Mouse (Mus musculus) hindbrain, embryonic 10.5 days (tissue): ENCODE measurements around the gene Hist1h3c. TPM values are rescaled to one million over a fixed set of nuclear protein-coding genes. Genes with fewer than 3 reads are reported as not detected.
"Not testable (repeated sequence)": the region's sequence is repeated elsewhere in the genome, so short reads cannot be mapped to it uniquely, and the experiment has no call there.

Source experiments
- DNase-seq: peaks from one replicate; pipeline ENCODE4 v3.0.0-alpha.2; 2017; ENCODE audit warnings: low spot score
- H3K27ac ChIP-seq: fragments of 300-500 bp; sonication (generic); 2 replicates; pipeline ENCODE4 v1.5.1; 2016; ENCODE audit warnings: mild to moderate bottlenecking, moderate library complexity
- H3K27me3 ChIP-seq: fragments of 300-500 bp; sonication (generic); 2 replicates; pipeline ENCODE4 v1.6.1; 2016; ENCODE audit warnings: mild to moderate bottlenecking; ENCODE audit not compliant: poor library complexity, insufficient read depth, severe bottlenecking
- H3K36me3 ChIP-seq: fragments of 300-500 bp; sonication (generic); 2 replicates; pipeline ENCODE4 v1.6.1; 2016; ENCODE audit warnings: mild to moderate bottlenecking, moderate library complexity
- H3K4me1 ChIP-seq: fragments of 300-500 bp; sonication (generic); replicated peaks from 2 replicates; pipeline ENCODE4 v1.6.1; 2016; ENCODE audit warnings: mild to moderate bottlenecking
- H3K4me3 ChIP-seq: fragments of 300-500 bp; sonication (generic); 2 replicates; pipeline ENCODE4 v1.5.1; 2016; ENCODE audit warnings: mild to moderate bottlenecking, moderate library complexity
- H3K9me3 ChIP-seq: fragments of 300-500 bp; sonication (generic); 2 replicates; pipeline ENCODE4 v1.6.1; 2016; ENCODE audit warnings: mild to moderate bottlenecking, moderate library complexity
- WGBS: fragments of 180-500 bp; shearing (Covaris S2); methylation state at CpG from one replicate; pipeline ENCODE4 v1.1.7; 2016; 5-methylcytosine and 5-hydroxymethylcytosine counted together
- polyA plus RNA-seq: library from polyadenylated mRNA; unstranded; fragments of >200 nt; fragmentation: Nextera tagmentation; extraction: Ambion mirVana; gene quantifications from 2 replicates; pipeline ENCODE4 v1.2.1, GENCODE M21; 2016

Hist1h3c gene
- 6.9 and 8.6 TPM in 2 replicates for polyA plus RNA-seq

GRCm38 (mm10) chr13:23745381-23746161 lies at the start of gene Hist1h3c:
TSS of gene Hist1h3c (minus strand) at chr13:23745602.
- H3K27ac ChIP-seq, result peak within 1 kb of the TSS; percentile 97
- peak within 1 kb of the TSS; percentile 59 for H3K4me3 ChIP-seq
- no peaks in the 10 kb centered on the region for H3K36me3 ChIP-seq
- WGBS, result 1% methylated on average over 28 of the region's 28 CpGs
- H3K27me3 ChIP-seq, result no peaks in the 10 kb centered on the region
- no peaks in the 10 kb centered on the region for H3K9me3 ChIP-seq
- peaks cover 29% of the 10 kb centered on the region for H3K4me1 ChIP-seq
- peak; percentile 80 for DNase-seq

- no peaks in the 10 kb centered on the region for H3K9me3 ChIP-seq
- no peak overlapping the region for H3K4me3 ChIP-seq
- H3K27me3 ChIP-seq, result no peaks in the 10 kb centered on the region
- no peaks in the 10 kb centered on the region for H3K4me1 ChIP-seq
- H3K36me3 ChIP-seq, result no peaks in the 10 kb centered on the region
- WGBS, result 43% methylated on average over 2 of the region's 2 CpGs
- DNase-seq, result no peak
- H3K27ac ChIP-seq, result no peak overlapping the region
Observed at GRCm38 (mm10) chr13:23792520-23792919, 47.1 kb upstream of the Hist1h3c start.

DNA sequence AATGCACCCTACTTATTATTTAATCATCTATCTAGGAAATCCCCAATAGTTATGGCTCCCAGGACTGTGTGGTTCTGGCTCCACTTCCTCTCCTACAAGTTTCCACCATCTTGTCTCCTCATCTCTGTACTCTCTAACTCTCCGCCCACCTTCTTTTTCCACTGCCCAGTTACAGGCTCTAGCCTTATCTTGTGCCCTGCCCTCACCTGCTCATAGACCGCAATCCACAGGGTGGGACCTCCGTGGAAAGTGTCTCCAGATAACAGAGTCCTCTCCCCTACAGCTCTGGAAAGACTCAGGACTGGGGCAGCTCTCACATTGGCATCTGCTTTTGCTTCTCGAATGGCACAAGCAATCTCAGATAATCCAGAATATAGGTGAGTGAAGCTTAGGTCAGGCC lies 33.6 kb upstream of the Hist1h3c start:
- 85% methylated on average over 4 of the region's 4 CpGs for WGBS
- H3K36me3 ChIP-seq, result no peaks in the 10 kb centered on the region
- H3K27ac ChIP-seq, result no peak overlapping the region
- H3K4me3 ChIP-seq, result no peak overlapping the region
- no peaks in the 10 kb centered on the region for H3K27me3 ChIP-seq
- H3K9me3 ChIP-seq, result no peaks in the 10 kb centered on the region
- no peak for DNase-seq
- H3K4me1 ChIP-seq, result no peaks in the 10 kb centered on the region

DNA sequence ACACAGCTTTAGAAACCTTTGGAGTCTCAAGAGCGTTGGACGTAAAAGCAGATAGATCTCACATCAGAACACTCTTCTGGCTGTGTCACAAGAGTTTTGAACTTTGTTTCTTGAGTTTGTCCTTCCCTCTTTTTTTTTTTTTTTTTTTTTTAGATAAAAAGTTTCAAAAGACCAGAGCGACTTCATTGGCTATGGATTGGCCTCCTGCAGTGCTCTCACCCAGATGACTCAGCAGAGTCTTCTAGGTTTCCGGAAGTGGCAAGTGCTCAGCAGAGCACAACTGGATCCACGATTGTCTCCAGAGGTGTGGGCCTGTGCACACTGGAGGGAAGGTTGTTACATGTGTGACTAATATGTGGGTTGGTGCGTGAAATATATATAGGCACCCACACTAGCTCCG lies 32.9 kb upstream of the Hist1h3c start:
- Histone ChIP-seq H3K36me3 (no peaks in the 10 kb centered on the region), H3K4me3 (no peak overlapping the region), H3K27ac (no peak overlapping the region), H3K4me1 (0 out of 2 replicates have a peak, but pooled peaks cover 2% of the 10 kb centered on the region), H3K27me3 (no peaks in the 10 kb centered on the region), H3K9me3 (no peaks in the 10 kb centered on the region)
- no peak for DNase-seq
- WGBS, result 93% methylated on average over 7 of the region's 7 CpGs

GRCm38 (mm10) chr13:23772561-23773313 lies 27.3 kb upstream of the Hist1h3c start:
- no peaks in the 10 kb centered on the region for H3K36me3 ChIP-seq
- DNase-seq, result peak; percentile 71
- peak overlapping the region; percentile 53 for H3K27ac ChIP-seq
- 24% methylated on average over 21 of the region's 21 CpGs for WGBS
- H3K27me3 ChIP-seq, result no peaks in the 10 kb centered on the region
- H3K9me3 ChIP-seq, result no peaks in the 10 kb centered on the region
- peak overlapping the region; percentile 28 for H3K4me3 ChIP-seq
- H3K4me1 ChIP-seq, result peaks cover 19% of the 10 kb centered on the region

- not testable (repeated sequence) for DNase-seq, H3K27ac ChIP-seq, H3K27me3 ChIP-seq, H3K4me3 ChIP-seq, H3K9me3 ChIP-seq, H3K36me3 ChIP-seq
- peaks cover 23% of the 10 kb centered on the region for H3K4me1 ChIP-seq
- 92% methylated on average over 2 of the region's 2 CpGs for WGBS
Observed at GRCm38 (mm10) chr13:23769613-23770012, 24.2 kb upstream of the Hist1h3c start, which contains the start of gene Trim38. TSS of gene Trim38 (plus strand) at chr13:23769913.

DNA sequence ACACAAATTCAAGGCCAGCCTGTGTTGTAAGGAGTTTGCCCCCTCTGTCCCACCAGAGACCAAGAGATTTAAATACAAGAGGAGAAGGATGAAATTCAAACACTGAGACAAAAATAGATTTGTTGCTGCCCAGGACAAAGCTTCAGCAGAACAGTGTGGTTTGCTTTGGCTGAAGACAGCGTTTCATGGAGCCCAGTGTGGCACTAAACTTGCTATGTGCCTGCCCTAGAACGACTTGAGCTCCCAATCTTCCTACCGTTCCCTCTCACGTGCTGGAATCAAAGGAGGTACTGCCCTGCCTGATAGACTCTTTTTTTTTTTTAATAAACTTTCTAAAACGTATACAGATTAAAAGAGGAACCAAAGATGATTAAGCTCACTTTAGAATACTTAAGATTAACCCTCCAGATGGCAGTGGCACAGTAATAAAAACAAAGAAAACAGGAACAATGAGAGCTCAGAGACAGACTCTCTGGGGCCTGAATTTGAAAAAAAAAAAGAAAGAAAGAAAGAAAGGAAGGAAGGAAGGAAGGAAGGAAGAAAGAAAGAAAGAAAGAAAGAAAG lies 23.5 kb upstream of the Hist1h3c start:
- H3K4me3 ChIP-seq, result no peak overlapping the region
- H3K27ac ChIP-seq, result no peak overlapping the region
- H3K4me1 ChIP-seq, result peaks cover 30% of the 10 kb centered on the region
- WGBS, result 61% methylated on average over 5 of the region's 5 CpGs
- no peaks in the 10 kb centered on the region for H3K9me3 ChIP-seq
- H3K36me3 ChIP-seq, result no peaks in the 10 kb centered on the region
- no peak for DNase-seq
- H3K27me3 ChIP-seq, result no peaks in the 10 kb centered on the region

DNA sequence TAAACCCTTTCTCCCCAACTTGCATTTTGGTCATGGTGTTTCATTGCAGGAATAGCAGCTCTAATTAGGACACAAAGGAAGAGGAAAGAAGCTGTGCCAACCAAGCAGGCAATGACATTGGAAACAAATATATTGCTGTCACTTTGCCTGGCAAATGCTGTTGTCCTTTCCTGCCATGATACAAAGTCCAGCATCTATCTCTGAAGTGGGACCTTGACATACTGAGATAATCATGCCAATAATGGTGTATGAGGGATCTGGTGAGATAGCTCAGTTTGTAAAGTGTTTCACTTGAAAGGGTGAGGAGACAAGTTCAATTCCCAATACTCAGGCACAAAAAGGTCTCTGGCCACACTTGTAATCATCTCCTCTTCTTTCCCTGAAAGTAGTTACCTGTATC lies 21.4 kb upstream of the Hist1h3c start:
- no peaks in the 10 kb centered on the region for H3K36me3 ChIP-seq
- H3K9me3 ChIP-seq, result no peaks in the 10 kb centered on the region
- no peak overlapping the region for H3K4me3 ChIP-seq
- H3K4me1 ChIP-seq, result peaks cover 29% of the 10 kb centered on the region
- DNase-seq, result no peak
- no peak overlapping the region for H3K27ac ChIP-seq
- H3K27me3 ChIP-seq, result no peaks in the 10 kb centered on the region

- Histone ChIP-seq H3K27me3 (no peaks in the 10 kb centered on the region), H3K9me3 (no peaks in the 10 kb centered on the region), H3K4me1 (peaks cover 35% of the 10 kb centered on the region), H3K36me3 (no peaks in the 10 kb centered on the region), H3K27ac (0 out of 2 replicates have a peak overlapping the region, but pooled peaks have one; percentile 94), H3K4me3 (peak overlapping the region; percentile 66; the same call in 1 of the 2 replicates)
- WGBS, result 71% methylated on average over 1 of the region's 1 CpGs
- no peak for DNase-seq
Observed at GRCm38 (mm10) chr13:23765172-23765513, 19.7 kb upstream of the Hist1h3c start.

- Histone ChIP-seq H3K4me1 (peaks cover 41% of the 10 kb centered on the region), H3K36me3 (no peaks in the 10 kb centered on the region), H3K27me3 (no peaks in the 10 kb centered on the region), H3K27ac (peak overlapping the region; percentile 94), H3K9me3 (no peaks in the 10 kb centered on the region), H3K4me3 (peak overlapping the region; percentile 66)
- DNase-seq, result peak; percentile 47
- WGBS, result 34% methylated on average over 12 of the region's 12 CpGs
Observed at GRCm38 (mm10) chr13:23764324-23765171, 19.1 kb upstream of the Hist1h3c start.

- DNase-seq, result peak; percentile 90
- no peaks in the 10 kb centered on the region for H3K9me3 ChIP-seq
- H3K4me3 ChIP-seq, result peak within 1 kb of the TSS; percentile 66
- H3K36me3 ChIP-seq, result no peaks in the 10 kb centered on the region
- H3K4me1 ChIP-seq, result peaks cover 43% of the 10 kb centered on the region
- whole genome bisulfite sequencing, result 4% methylated on average over 34 of the region's 34 CpGs
- H3K27me3 ChIP-seq, result no peaks in the 10 kb centered on the region
- peak within 1 kb of the TSS; percentile 94 for H3K27ac ChIP-seq
Observed at GRCm38 (mm10) chr13:23763586-23764323, 18.4 kb upstream of the Hist1h3c start, which contains the start of gene Hist1h1a. TSS of gene Hist1h1a (plus strand) at chr13:23763666.

DNA sequence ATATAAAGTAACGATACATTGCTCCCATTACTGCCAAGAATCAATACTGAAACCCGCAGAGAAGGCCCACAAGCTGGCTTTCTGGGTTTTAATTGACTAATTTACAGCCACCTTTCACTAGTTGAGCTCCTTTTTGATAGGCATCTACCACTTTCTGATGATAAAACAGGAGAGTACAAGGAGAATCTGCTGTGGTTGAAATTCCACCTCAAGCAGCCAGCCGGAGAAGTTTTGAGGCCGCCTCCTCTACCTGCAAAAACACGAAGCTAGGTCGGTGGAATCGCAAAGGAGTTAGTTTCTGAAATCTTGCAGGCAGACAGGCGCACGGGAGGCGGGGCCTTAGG lies 17.8 kb upstream of the Hist1h3c start:
- Histone ChIP-seq H3K36me3 (no peaks in the 10 kb centered on the region), H3K4me1 (peaks cover 46% of the 10 kb centered on the region), H3K9me3 (no peaks in the 10 kb centered on the region), H3K27ac (peak overlapping the region; percentile 94), H3K4me3 (peak overlapping the region; percentile 66), H3K27me3 (no peaks in the 10 kb centered on the region)
- DNase-seq, result no peak
- 2% methylated on average over 10 of the region's 10 CpGs for whole genome bisulfite sequencing
